Mouse (Mus musculus) spleen, postnatal 14 days (tissue): ENCODE results near the gene D17Wsu92e.
A peak's percentile ranks its signal among the peaks of the same experiment; 100 is the strongest.

Source experiments
- DNase-seq, 2 experiments: peaks; one replicate each; pipeline ENCODE4 v3.0.0; 2021 to 2022; ENCODE audit warnings: low spot score in 2 of 2

The D17Wsu92e gene

DNA sequence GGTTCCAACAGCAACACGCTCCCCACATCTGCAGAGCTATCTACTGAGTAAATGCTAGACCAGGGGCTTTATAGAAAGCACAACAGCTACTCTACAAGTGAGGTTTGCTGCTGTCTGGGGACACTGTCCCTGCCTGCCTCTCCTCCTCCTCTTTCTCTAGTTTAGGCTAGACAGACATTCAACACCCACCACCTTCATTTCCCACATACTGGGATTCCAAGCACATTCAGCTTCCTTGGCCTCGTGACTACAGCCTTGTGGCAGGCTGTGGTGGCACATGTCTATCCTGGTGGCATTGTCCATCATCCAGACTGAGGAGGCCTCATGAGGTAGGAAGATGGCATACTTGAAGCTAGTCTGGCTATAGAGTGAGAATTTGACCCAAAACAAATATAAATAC is 29.5 kb downstream of the D17Wsu92e start:
- DNase-seq = no peak

DNA sequence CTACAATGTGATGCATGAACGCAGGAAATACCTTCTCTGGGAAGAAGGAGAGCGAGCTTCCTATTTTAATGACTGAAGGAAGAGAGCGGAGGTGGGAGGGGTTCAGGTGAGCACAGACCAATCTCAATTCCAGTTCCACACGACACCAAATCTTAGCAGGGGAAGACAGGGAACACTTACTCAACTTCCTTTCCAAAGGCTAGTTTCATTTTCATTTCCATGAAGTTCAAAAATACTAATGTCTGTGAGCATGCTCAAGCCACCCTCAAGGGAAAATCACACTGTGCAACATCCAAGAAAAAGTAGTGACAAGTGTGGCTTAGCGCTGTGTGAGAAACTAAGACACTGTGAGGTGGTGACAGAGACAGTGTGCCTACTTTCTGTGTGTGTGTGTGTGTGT is 30.4 kb downstream of the D17Wsu92e start:
- DNase-seq = no peak

DNA sequence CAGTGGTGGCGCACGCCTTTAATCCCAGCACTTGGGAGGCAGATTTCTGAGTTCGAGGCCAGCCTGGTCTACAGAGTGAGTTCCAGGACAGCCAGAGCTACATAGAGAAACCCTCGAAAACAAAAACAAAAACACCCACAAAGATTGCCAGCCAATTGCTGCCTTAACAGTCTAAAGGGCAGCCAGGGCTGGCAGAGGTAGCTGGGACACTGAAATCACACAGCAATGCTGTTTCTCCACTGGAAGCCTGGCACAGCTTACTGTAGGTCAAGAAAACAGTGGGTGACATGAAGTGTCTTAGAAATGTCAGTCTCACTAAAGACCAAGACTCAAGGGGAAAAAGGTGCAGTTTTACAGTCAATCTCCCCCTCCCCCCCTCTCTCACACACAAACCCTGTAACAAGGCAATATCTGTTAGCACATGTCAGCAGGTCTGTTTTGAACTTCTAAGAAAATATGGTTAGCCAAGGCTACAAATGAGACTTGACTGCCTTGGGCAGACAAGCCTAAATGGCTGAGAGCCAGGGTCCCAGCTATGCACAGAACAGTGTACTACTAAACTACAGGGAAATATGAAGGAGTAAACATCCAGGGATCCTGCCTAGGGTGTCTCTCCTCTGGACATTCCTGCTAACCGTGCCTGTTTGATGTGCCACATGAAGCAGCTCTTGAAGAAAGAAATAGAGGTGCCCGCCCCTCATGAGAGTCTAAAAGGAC is 31.8 kb downstream of the D17Wsu92e start:
- no peak for DNase-seq

GRCm38 (mm10) chr17:27783567-27783966 is 36.9 kb downstream of the D17Wsu92e start:
- no peak for DNase-seq

DNA sequence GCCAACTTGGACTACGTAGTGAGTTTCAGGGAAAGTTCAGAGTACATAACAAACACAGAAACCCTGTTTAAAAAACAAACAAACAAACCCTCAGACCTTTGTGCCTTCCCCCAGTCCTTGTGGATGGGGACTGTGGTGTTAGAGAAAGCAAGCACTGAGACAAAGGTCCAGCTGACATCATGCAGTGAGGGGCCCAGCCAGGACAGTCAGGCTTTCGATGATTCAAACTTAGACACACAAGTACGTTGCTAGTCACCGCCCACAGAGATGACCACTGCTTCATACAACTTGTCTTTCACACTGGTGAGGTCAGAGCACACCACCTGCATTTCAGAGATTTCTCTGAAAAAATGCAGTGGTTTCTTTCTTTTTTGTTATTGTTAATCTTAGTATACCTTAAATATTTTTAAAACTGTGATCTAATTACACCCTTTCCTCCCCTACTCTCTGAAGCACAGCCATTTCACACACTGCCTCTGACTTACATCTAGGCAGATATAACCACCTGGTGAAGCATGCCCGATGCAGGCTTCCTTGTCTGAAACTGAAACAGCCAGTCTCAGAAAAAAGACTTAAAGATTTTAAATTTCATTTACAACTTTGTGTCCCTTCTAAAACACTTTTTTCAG is 39.3 kb downstream of the D17Wsu92e start:
- no peak for DNase-seq

- no peak for DNase-seq
Measured at GRCm38 (mm10) chr17:27779755-27780154, 40.7 kb downstream of the D17Wsu92e start.

DNA sequence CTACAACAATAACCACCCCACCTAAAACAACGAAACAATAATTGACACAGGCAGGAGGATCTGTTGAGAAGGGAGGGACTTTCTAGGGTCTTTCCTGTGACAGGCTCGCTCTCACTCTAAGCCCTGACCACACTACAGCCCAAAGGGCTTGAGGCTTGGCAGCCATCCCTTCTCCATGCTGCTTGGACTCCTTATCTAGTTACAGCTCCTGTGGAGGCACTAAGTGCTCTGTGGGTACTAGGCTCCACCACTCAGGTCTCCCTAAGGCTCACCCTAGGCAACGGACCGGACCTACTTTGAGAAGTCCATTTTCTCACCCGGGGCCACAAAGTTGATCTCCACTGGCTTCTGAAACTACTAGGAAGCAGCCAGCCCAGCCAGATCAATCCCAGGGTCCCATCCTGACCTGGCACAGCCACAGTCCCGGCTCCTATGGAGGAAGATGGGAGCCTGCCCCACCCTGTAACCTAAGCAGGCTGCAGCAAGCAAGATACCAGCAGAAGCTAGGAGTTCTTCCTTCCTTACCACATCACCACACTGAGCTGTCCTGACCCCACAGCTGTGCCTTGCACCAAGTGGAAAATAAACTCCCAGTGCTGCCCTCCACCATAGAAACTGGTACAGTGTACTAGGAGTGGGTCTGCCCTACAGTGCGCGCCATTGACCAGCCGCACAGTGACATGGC is 41.6 kb downstream of the D17Wsu92e start:
- DNase-seq = peak; percentile 37 to 39

DNA sequence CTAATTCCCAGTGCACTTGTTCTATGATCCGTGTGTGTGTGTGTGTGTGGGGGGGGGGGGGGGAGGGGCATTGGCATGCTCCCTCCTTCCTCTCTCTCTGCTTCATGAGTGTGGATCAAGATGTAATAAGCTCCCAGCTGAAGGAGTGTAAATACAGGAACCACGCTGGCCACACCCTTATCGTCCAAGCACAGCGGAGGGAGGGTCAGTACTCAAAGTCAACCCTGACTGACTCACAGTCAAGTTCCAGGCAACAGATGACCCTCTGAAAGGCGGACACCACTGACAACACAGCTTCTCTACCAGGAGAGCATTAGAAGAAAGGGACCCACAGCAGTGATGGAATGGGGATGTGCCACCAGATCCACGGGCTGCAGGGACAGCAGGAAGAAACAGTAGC is 42.6 kb downstream of the D17Wsu92e start:
- peak; percentile 38 to 42 for DNase-seq

- DNase-seq = no peak
Measured at GRCm38 (mm10) chr17:27774198-27774597, 46.2 kb downstream of the D17Wsu92e start.

- DNase-seq = no peak
Measured at GRCm38 (mm10) chr17:27771616-27772015, 48.8 kb downstream of the D17Wsu92e start.

DNA sequence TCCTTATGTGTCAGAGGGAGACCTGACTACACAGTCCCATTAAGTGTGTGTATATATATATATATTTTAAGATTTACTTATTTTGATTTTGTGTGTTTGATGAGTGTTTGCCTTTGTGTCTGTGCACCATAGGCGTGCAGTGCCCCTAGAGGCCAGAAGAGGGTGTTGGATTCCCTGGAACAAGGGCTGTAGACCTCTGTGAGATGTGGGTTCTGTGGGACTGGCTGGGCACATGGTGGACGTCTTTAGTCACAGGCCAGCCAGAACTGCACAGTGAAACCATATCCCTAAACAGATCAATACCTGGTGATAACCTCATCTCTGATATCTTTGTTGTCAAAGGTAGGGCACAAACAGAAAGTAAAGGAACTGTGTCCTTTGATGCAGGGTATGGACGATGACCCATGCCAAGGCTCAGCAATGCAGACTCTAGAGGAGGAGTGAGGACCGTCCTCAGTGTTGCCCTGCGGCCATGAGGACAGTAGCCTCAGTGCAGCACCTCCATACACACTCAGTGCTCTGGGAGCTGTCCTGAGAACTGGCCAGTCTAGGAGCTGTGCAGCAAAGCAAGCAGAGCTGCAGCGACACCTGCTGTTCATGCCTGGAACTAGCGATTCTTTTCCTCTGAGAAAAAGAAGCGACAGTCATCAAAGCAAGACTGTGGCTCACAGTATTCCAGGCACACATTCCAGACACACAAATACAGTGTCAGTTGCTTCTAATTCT is 51.5 kb downstream of the D17Wsu92e start:
- DNase-seq = peak; percentile 55 to 68

- no peak for DNase-seq
Measured at GRCm38 (mm10) chr17:27767543-27767942, 52.9 kb downstream of the D17Wsu92e start.

GRCm38 (mm10) chr17:27767120-27767519 is 53.3 kb downstream of the D17Wsu92e start:
- no peak for DNase-seq

GRCm38 (mm10) chr17:27765066-27765465 is 55.4 kb downstream of the D17Wsu92e start:
- DNase-seq = no peak

DNA sequence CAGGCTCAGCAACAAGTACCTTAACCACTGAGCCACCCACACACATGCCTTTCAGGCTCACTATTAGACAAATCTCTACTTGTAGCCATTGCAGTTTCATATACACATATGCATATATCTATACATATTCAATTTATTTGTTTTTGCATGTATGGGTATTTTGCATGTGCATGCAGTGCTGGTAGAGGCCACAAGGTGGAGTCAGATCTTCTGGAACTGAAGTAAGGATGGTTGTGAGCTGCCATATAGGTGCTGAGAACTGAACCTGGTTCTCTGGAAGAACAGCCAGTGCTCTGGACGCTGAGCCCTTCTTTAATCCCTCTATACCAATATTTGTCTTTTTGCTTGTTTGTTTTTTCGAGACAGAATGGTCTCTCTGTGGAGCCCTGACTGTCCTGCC is 56.0 kb downstream of the D17Wsu92e start:
- DNase-seq = no peak

GRCm38 (mm10) chr17:27762884-27763283 is 57.6 kb downstream of the D17Wsu92e start:
- DNase-seq = no peak

- DNase-seq = peak; percentile 27 to 53
Measured at GRCm38 (mm10) chr17:27761639-27762336, 58.7 kb downstream of the D17Wsu92e start.

DNA sequence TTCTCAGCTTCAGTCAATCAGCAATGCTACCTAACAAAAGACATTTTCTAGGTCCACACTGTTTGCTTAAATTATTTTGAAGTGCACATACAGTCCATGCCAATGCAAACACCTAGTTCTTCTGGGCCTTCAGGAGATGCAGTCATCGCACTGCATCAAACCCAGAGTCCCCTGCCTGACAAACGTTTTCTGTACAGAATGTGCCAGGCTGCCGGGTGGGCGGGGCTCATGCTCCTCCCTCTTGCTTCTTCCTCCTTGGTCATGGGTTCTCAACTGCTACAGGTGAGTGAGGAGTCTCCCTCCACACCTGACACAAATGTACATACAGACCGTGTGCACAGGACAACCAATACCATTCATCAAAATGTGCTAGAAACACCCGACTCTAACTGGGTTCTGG is 60.3 kb downstream of the D17Wsu92e start:
- no peak for DNase-seq

GRCm38 (mm10) chr17:27751314-27752202 is 68.9 kb downstream of the D17Wsu92e start:
- no peak for DNase-seq

- DNase-seq = no peak
Measured at GRCm38 (mm10) chr17:27750451-27750942, 70.0 kb downstream of the D17Wsu92e start.
